ENCODE assay signal across 11 mouse cellular contexts in the genomic region with DNA sequence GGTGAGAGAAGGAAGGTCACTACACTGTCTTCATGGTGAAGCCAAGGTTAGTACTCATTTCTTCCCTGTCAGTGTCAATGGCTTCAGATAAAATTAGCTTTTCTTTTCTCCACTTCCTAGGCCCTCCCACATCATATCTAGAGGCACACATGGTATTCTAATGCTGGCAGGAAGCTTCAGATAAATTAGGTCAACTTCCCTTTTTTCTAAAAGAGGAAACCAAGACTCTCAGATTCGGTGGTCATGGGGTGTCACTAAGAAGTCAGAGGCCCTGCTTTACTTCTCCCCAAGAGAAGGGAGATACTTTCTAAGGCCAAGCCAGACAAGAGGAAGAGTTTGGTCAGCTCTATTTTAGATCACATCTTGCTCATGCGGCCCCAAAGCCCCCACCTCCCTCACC. TPM values are rescaled to one million over a fixed set of nuclear protein-coding genes. Genes with fewer than 3 reads are reported as not detected.
DNase-seq lines count a peak whose midpoint lies in the region; ATAC-seq and TF ChIP-seq lines count a peak whose summit lies in the region.
"Had no signal": no experiment of that assay in that cellular context is flagged by ENCODE, and none has a peak within 500 bp of the region (broad histone marks: within the 10 kb centered on the region; RNA-seq: fewer than 3 reads in every experiment).

No protein-coding gene starts in this region.

- H3K27me3 ChIP-seq in lung, postnatal 0 days (replicated peaks; ENCODE audit: insufficient read depth, low read length), result no peaks in the 10 kb centered on the region
- H3K27me3 ChIP-seq in liver, embryonic 11.5 days (replicated peaks; ENCODE audit: control insufficient read depth, insufficient read depth, low read length), result no peaks in the 10 kb centered on the region
- H3K27me3 ChIP-seq in small intestine, adult 2 months (ENCODE audit: control insufficient read depth, insufficient read depth, low read length), result no peaks in the 10 kb centered on the region
- no peaks in the 10 kb centered on the region for H3K27me3 ChIP-seq in midbrain, embryonic 15.5 days (replicated peaks)
- H3K27me3 ChIP-seq: forebrain, embryonic 12.5 days had no signal

- H3K4me2 ChIP-seq in lung, postnatal 0 days (replicated peaks; ENCODE audit: low read depth, low read length), result no peak overlapping the region
- H3K4me2 ChIP-seq in liver, embryonic 11.5 days, result no peak overlapping the region
- no peak overlapping the region for H3K4me2 ChIP-seq in midbrain, embryonic 15.5 days
- H3K4me2 ChIP-seq: forebrain, embryonic 12.5 days had no signal

- no peak for TF ChIP-seq POLR2A in small intestine, adult 2 months (IDR thresholded peaks at IDR 0.05; ENCODE audit: low read depth, low read length)

- TF ChIP-seq EP300 in lung, postnatal 0 days (IDR thresholded peaks at IDR 0.05), result no peak

- no peak overlapping the region for H3K9ac ChIP-seq in lung, postnatal 0 days (replicated peaks; ENCODE audit: low read depth)
- no peak overlapping the region for H3K9ac ChIP-seq in liver, embryonic 11.5 days (ENCODE audit: low read depth, low read length)
- no peak overlapping the region for H3K9ac ChIP-seq in midbrain, embryonic 15.5 days
- H3K9ac ChIP-seq: forebrain, embryonic 12.5 days had no signal

- H3K27ac ChIP-seq in lung, postnatal 0 days (ENCODE audit: low read length), result no peak overlapping the region
- H3K27ac ChIP-seq in brown adipose tissue, adult 24 weeks (replicated peaks; ENCODE audit: low read depth, low read length), result peak overlapping the region; percentile 54
- H3K27ac ChIP-seq in liver, embryonic 11.5 days (ENCODE audit: low read depth, low read length), result no peak overlapping the region
- H3K27ac ChIP-seq in small intestine, adult 2 months (ENCODE audit: insufficient read depth, low read depth, low read length), result peak overlapping the region; percentile 56
- H3K27ac ChIP-seq in midbrain, embryonic 15.5 days, result no peak overlapping the region
- H3K27ac ChIP-seq: forebrain, embryonic 12.5 days had no signal

- no peaks in the 10 kb centered on the region for H3K36me3 ChIP-seq in lung, postnatal 0 days (ENCODE audit: insufficient read depth, low read length)
- H3K36me3 ChIP-seq in liver, embryonic 11.5 days (ENCODE audit: control insufficient read depth, insufficient read depth, low read length), result no peaks in the 10 kb centered on the region
- H3K36me3 ChIP-seq in small intestine, adult 2 months (ENCODE audit: control insufficient read depth, insufficient read depth, low read length), result no peaks in the 10 kb centered on the region
- no peaks in the 10 kb centered on the region for H3K36me3 ChIP-seq in midbrain, embryonic 15.5 days (replicated peaks)
- H3K36me3 ChIP-seq: forebrain, embryonic 12.5 days had no signal

- TF ChIP-seq CTCF in lung, postnatal 0 days (IDR thresholded peaks at IDR 0.05), result no peak
- TF ChIP-seq CTCF in small intestine, adult 2 months (IDR thresholded peaks at IDR 0.05; ENCODE audit: extremely low read depth, insufficient read length, insufficient replicate concordance, low read depth, low read length), result no peak

- peak; percentile 52 for DNase-seq in lung, postnatal 0 days (ENCODE audit: low spot score)
- DNase-seq in lung, postnatal 10 days, result no peak
- DNase-seq in liver, embryonic 11.5 days (ENCODE audit: low spot score), result no peak
- DNase-seq in thymus, postnatal 4 days, result no peak
- DNase-seq in urinary bladder, postnatal 36 days (ENCODE audit: low spot score in 2 of 2), result no peak
- DNase-seq: cerebellum, adult 9-11 months; thymus, adult 18-20 months had no signal

- peaks cover 6% of the 10 kb centered on the region; the same call in 1 of the 2 replicates for H3K4me1 ChIP-seq in lung, postnatal 0 days (ENCODE audit: insufficient read depth, low read depth, low read length)
- peaks cover 5% of the 10 kb centered on the region; the same call in 1 of the 2 replicates for H3K4me1 ChIP-seq in brown adipose tissue, adult 24 weeks (ENCODE audit: control insufficient read depth, insufficient read depth, insufficient read length, low read length)
- H3K4me1 ChIP-seq in liver, embryonic 11.5 days (replicated peaks; ENCODE audit: control insufficient read depth, insufficient read depth, low read length), result no peaks in the 10 kb centered on the region; the same call in 1 of the 2 replicates
- peaks cover 2% of the 10 kb centered on the region; the same call in 1 of the 2 replicates for H3K4me1 ChIP-seq in small intestine, adult 2 months (ENCODE audit: control insufficient read depth, insufficient read depth, insufficient read length, low read length)
- H3K4me1 ChIP-seq in midbrain, embryonic 15.5 days, result no peaks in the 10 kb centered on the region
- H3K4me1 ChIP-seq: forebrain, embryonic 12.5 days had no signal

- no peak for ATAC-seq in lung, postnatal 0 days
- ATAC-seq in liver, embryonic 11.5 days (replicated peaks; ENCODE audit: low FRiP score), result peak; percentile 82
- ATAC-seq in midbrain, embryonic 15.5 days (replicated peaks), result no peak

- WGBS in lung, postnatal 0 days, result 52% methylated on average over 2 of the region's 2 CpGs
- WGBS in liver, embryonic 11.5 days, result 24% methylated on average over 2 of the region's 2 CpGs
- 52% methylated on average over 2 of the region's 2 CpGs for WGBS in small intestine, adult 2 months
- WGBS in midbrain, embryonic 15.5 days, result 73% methylated on average over 2 of the region's 2 CpGs

- no peak overlapping the region for H3K4me3 ChIP-seq in lung, postnatal 0 days (ENCODE audit: low read depth, low read length)
- no peak overlapping the region for H3K4me3 ChIP-seq in brown adipose tissue, adult 24 weeks (ENCODE audit: insufficient read depth, low read depth, low read length)
- H3K4me3 ChIP-seq in liver, embryonic 11.5 days (ENCODE audit: low read depth, low read length), result no peak overlapping the region
- H3K4me3 ChIP-seq in small intestine, adult 2 months (ENCODE audit: low read depth, low read length), result no peak overlapping the region
- no peak overlapping the region for H3K4me3 ChIP-seq in midbrain, embryonic 15.5 days
- H3K4me3 ChIP-seq: forebrain, embryonic 12.5 days had no signal

- H3K9me3 ChIP-seq in lung, postnatal 0 days (ENCODE audit: low read length), result no peaks in the 10 kb centered on the region
- H3K9me3 ChIP-seq in liver, embryonic 11.5 days (ENCODE audit: control insufficient read depth, low read length), result no peaks in the 10 kb centered on the region
- no peaks in the 10 kb centered on the region for H3K9me3 ChIP-seq in midbrain, embryonic 15.5 days
- H3K9me3 ChIP-seq: forebrain, embryonic 12.5 days had no signal

RNA-seq across cellular contexts. Expression of a gene that starts 19.3 kb away (rescaled TPM):
- 0.87 and 0.92 TPM in 2 replicates for polyA plus RNA-seq in lung, postnatal 0 days (2015; fragmentation: Nextera tagmentation; extraction: Ambion mirVana)
- not detected in 2 replicates for polyA plus RNA-seq in brown adipose tissue, adult 24 weeks (2012; ENCODE audit: insufficient read depth, insufficient read length, missing spikeins)
- 0.58 and 0.64 TPM in 2 replicates for polyA plus RNA-seq in liver, embryonic 11.5 days (2014; fragmentation: Nextera tagmentation; extraction: Ambion mirVana)
- polyA plus RNA-seq in small intestine, adult 2 months (2012; rRNA removed), result not detected in 2 replicates
- not detected in 2 replicates for polyA plus RNA-seq in midbrain, embryonic 15.5 days (2015; fragmentation: Nextera tagmentation; extraction: Ambion mirVana)
- polyA plus RNA-seq: forebrain, embryonic 12.5 days had no signal

Comparison
In these comparisons a context has a peak if more than half of its experiments do, and no peak if none do; other contexts are left out.
1. H3K27ac ChIP-seq: peak in brown adipose tissue, adult 24 weeks (single experiment) and small intestine, adult 2 months (single experiment); none in lung, postnatal 0 days (single experiment), liver, embryonic 11.5 days (single experiment) and midbrain, embryonic 15.5 days (single experiment).